Mouse (Mus musculus) forebrain, postnatal 0 days (tissue): ENCODE results near the gene Sowaha. TPM values are rescaled to one million over a fixed set of nuclear protein-coding genes. Genes with fewer than 3 reads are reported as not detected.

Experiments
- ATAC-seq: fragments of 200-750 bp; cut with Nextera tagmentation; 2 replicates; pipeline ENCODE4 v1.8.0; 2017; ENCODE audit warnings: mild to moderate bottlenecking, moderate library complexity
- DNase-seq: peaks from one replicate; pipeline ENCODE4 v3.0.0-alpha.2; 2015
- H3K27ac ChIP-seq: fragments of 300-500 bp; sonication (generic); 2 replicates; pipeline ENCODE4 v1.5.1; 2014; ENCODE audit warnings: low read depth, mild to moderate bottlenecking, antibody characterized with exemption, low read length, moderate library complexity, mixed read lengths
- H3K27me3 ChIP-seq: fragments of 300-500 bp; sonication (generic); 2 replicates; pipeline ENCODE4 v1.6.1; 2014; ENCODE audit warnings: mild to moderate bottlenecking, low read length, mixed read lengths; ENCODE audit not compliant: insufficient read depth
- H3K36me3 ChIP-seq: fragments of 300-500 bp; sonication (generic); 2 replicates; pipeline ENCODE4 v1.6.1; 2014; ENCODE audit warnings: mild to moderate bottlenecking, moderate library complexity; ENCODE audit not compliant: insufficient read depth
- H3K4me1 ChIP-seq: fragments of 300-500 bp; sonication (generic); 2 replicates; pipeline ENCODE4 v1.6.1; 2014; ENCODE audit warnings: antibody characterized with exemption; ENCODE audit not compliant: insufficient read depth
- H3K4me2 ChIP-seq: fragments of 300-500 bp; sonication (generic); 2 replicates; pipeline ENCODE4 v1.6.1; 2014; ENCODE audit warnings: low read depth, mild to moderate bottlenecking, moderate library complexity
- H3K4me3 ChIP-seq: fragments of 300-500 bp; sonication (generic); 2 replicates; pipeline ENCODE4 v1.5.1; 2014; ENCODE audit warnings: low read depth, low read length, mixed read lengths
- H3K9ac ChIP-seq: fragments of 300-500 bp; sonication (generic); 2 replicates; pipeline ENCODE4 v1.6.1; 2014; ENCODE audit warnings: mild to moderate bottlenecking
- H3K9me3 ChIP-seq: fragments of 300-500 bp; sonication (generic); 2 replicates; pipeline ENCODE4 v1.6.1; 2016; ENCODE audit warnings: low read length
- CTCF ChIP-seq: sonication (generic); IDR thresholded peaks from 2 replicates; pipeline ENCODE4 v1.5.1; 2016; ENCODE audit warnings: antibody characterized with exemption, control low read depth, low read depth
- WGBS: fragments of 180-500 bp; shearing (Covaris S2); extraction: QIAGEN DNeasy Blood & Tissue Kit; methylation state at CpG from one replicate; pipeline ENCODE4 v1.1.7; 2014; 5-methylcytosine and 5-hydroxymethylcytosine counted together
- polyA plus RNA-seq: library from polyadenylated mRNA; unstranded; fragments of >200 nt; fragmentation: Nextera tagmentation; extraction: Ambion mirVana; gene quantifications from 2 replicates; pipeline ENCODE4 v1.2.1, GENCODE M21; 2015
- total RNA-seq: library from RNA; depleted of rRNA; stranded (reverse); fragments of >200 nt; gene quantifications from 2 replicates; pipeline ENCODE4 v1.2.3, GENCODE M21; 2014; rRNA removed

Sowaha gene
- total RNA-seq, result 13.2 and 13.5 TPM in 2 replicates
- polyA plus RNA-seq, result 5.0 and 7.9 TPM in 2 replicates

- peak within 1 kb of the TSS; percentile 50; the same call in 1 of the 2 replicates for H3K27ac ChIP-seq
- H3K9ac ChIP-seq, result peak within 1 kb of the TSS; percentile 53
- H3K4me2 ChIP-seq, result peak within 1 kb of the TSS; percentile 59
- 0 out of 2 replicates have a peak, but pooled peaks cover 17% of the 10 kb centered on the region for H3K27me3 ChIP-seq
- H3K4me3 ChIP-seq, result peak within 1 kb of the TSS; percentile 40
- no peaks in the 10 kb centered on the region for H3K36me3 ChIP-seq
- peak; percentile 40 for TF ChIP-seq CTCF
- peaks cover 9% of the 10 kb centered on the region for H3K4me1 ChIP-seq
- peak; percentile 66 for ATAC-seq
- peak; percentile 65 for DNase-seq
- 3% methylated on average over 40 of the region's 40 CpGs for WGBS
- H3K9me3 ChIP-seq, result no peaks in the 10 kb centered on the region
Observed at GRCm38 (mm10) chr11:53479783-53480301, at the start of gene Sowaha, which contains the start of gene Gm9945. Gene Sowaha, minus strand, starts transcription at chr11:53480274. Gene Gm9945, plus strand, starts transcription at chr11:53480166.

GRCm38 (mm10) chr11:53529253-53529557 lies 49.1 kb upstream of the Sowaha start:
- H3K9ac ChIP-seq, result no peak overlapping the region
- H3K4me2 ChIP-seq, result no peak overlapping the region
- H3K27me3 ChIP-seq, result no peaks in the 10 kb centered on the region
- H3K4me1 ChIP-seq, result peaks cover 5% of the 10 kb centered on the region
- peak; percentile 38; the same call in 1 of the 2 replicates for ATAC-seq
- DNase-seq, result no peak
- WGBS, result 34% methylated on average over 6 of the region's 6 CpGs
- no peaks in the 10 kb centered on the region for H3K9me3 ChIP-seq
- TF ChIP-seq CTCF, result no peak
- no peak overlapping the region for H3K4me3 ChIP-seq
- H3K36me3 ChIP-seq, result peaks cover 14% of the 10 kb centered on the region
- H3K27ac ChIP-seq, result peak overlapping the region; percentile 40; the same call in 1 of the 2 replicates

GRCm38 (mm10) chr11:53528397-53529252 lies 48.6 kb upstream of the Sowaha start:
- 0 out of 2 replicates have a peak, but pooled peaks have one; percentile 8 for ATAC-seq
- 83% methylated on average over 9 of the region's 9 CpGs for WGBS

GRCm38 (mm10) chr11:53525461-53525860 lies 45.4 kb upstream of the Sowaha start:
- 62% methylated on average over 4 of the region's 4 CpGs for WGBS
- Histone ChIP-seq H3K9me3 (no peaks in the 10 kb centered on the region), H3K4me2 (no peak overlapping the region), H3K27me3 (no peaks in the 10 kb centered on the region), H3K4me1 (peaks cover 19% of the 10 kb centered on the region), H3K27ac (no peak overlapping the region), H3K36me3 (no peaks in the 10 kb centered on the region), H3K4me3 (no peak overlapping the region), H3K9ac (no peak overlapping the region)
- ATAC-seq (no peak), DNase-seq (no peak)
- no peak for TF ChIP-seq CTCF

More at GRCm38 (mm10) chr11:53528397-53529252, 48.6 kb upstream of the Sowaha start:
- H3K36me3 ChIP-seq, result peaks cover 8% of the 10 kb centered on the region
- H3K4me1 ChIP-seq, result peaks cover 5% of the 10 kb centered on the region
- 0 out of 2 replicates have a peak overlapping the region, but pooled peaks have one; percentile 11 for H3K27ac ChIP-seq
- H3K4me2 ChIP-seq, result no peak overlapping the region
- H3K27me3 ChIP-seq, result no peaks in the 10 kb centered on the region
- H3K9ac ChIP-seq, result no peak overlapping the region
- TF ChIP-seq CTCF, result no peak
- no peaks in the 10 kb centered on the region for H3K9me3 ChIP-seq
- no peak for DNase-seq
- H3K4me3 ChIP-seq, result no peak overlapping the region

- peaks cover 19% of the 10 kb centered on the region for H3K4me1 ChIP-seq
Observed at GRCm38 (mm10) chr11:53524905-53525304, 44.8 kb upstream of the Sowaha start.

GRCm38 (mm10) chr11:53523545-53524405 lies 43.7 kb upstream of the Sowaha start:
- H3K9ac ChIP-seq, result no peak overlapping the region
- no peak for TF ChIP-seq CTCF
- H3K4me1 ChIP-seq, result peaks cover 16% of the 10 kb centered on the region
- no peak overlapping the region for H3K4me2 ChIP-seq
- H3K27me3 ChIP-seq, result no peaks in the 10 kb centered on the region
- no peaks in the 10 kb centered on the region for H3K9me3 ChIP-seq
- H3K4me3 ChIP-seq, result no peak overlapping the region
- 87% methylated on average over 14 of the region's 14 CpGs for WGBS
- no peak for ATAC-seq
- H3K36me3 ChIP-seq, result no peaks in the 10 kb centered on the region
- no peak for DNase-seq
- no peak overlapping the region for H3K27ac ChIP-seq

More at GRCm38 (mm10) chr11:53524905-53525304, 44.8 kb upstream of the Sowaha start:
- ATAC-seq (no peak), DNase-seq (no peak)
- H3K27ac ChIP-seq, result no peak overlapping the region
- H3K36me3 ChIP-seq, result no peaks in the 10 kb centered on the region
- H3K4me2 ChIP-seq, result no peak overlapping the region
- peak; percentile 61 for TF ChIP-seq CTCF
- H3K9me3 ChIP-seq, result no peaks in the 10 kb centered on the region
- WGBS, result 66% methylated on average over 6 of the region's 6 CpGs
- no peaks in the 10 kb centered on the region for H3K27me3 ChIP-seq
- H3K4me3 ChIP-seq, result no peak overlapping the region
- H3K9ac ChIP-seq, result no peak overlapping the region
